Mouse (Mus musculus) midbrain, embryonic 15.5 days (tissue): ENCODE results near the gene Dll1. TPM values are rescaled to one million over a fixed set of nuclear protein-coding genes. Genes with fewer than 3 reads are reported as not detected.

Experiments
- ATAC-seq: fragments of 200-750 bp; cut with Nextera tagmentation; replicated peaks from 2 replicates; pipeline ENCODE4 v1.8.0; 2017; ENCODE audit warnings: moderate TSS enrichment
- H3K27ac ChIP-seq: fragments of 300-500 bp; sonication (generic); 2 replicates; pipeline ENCODE4 v1.5.1; 2015; ENCODE audit warnings: mild to moderate bottlenecking, inconsistent platforms
- H3K27me3 ChIP-seq: fragments of 300-500 bp; sonication (generic); replicated peaks from 2 replicates; pipeline ENCODE4 v1.6.1; 2015; ENCODE audit warnings: inconsistent platforms
- H3K36me3 ChIP-seq: fragments of 300-500 bp; sonication (generic); replicated peaks from 2 replicates; pipeline ENCODE4 v1.6.1; 2015; ENCODE audit warnings: inconsistent platforms
- H3K4me1 ChIP-seq: fragments of 300-500 bp; sonication (generic); 2 replicates; pipeline ENCODE4 v1.6.1; 2015; ENCODE audit warnings: inconsistent platforms
- H3K4me2 ChIP-seq: fragments of 300-500 bp; sonication (generic); 2 replicates; pipeline ENCODE4 v1.6.1; 2015; ENCODE audit warnings: inconsistent platforms, mild to moderate bottlenecking, moderate library complexity
- H3K4me3 ChIP-seq: fragments of 300-500 bp; sonication (generic); 2 replicates; pipeline ENCODE4 v1.5.1; 2015; ENCODE audit warnings: mild to moderate bottlenecking, inconsistent platforms
- H3K9ac ChIP-seq: fragments of 300-500 bp; sonication (generic); 2 replicates; pipeline ENCODE4 v1.6.1; 2015; ENCODE audit warnings: mild to moderate bottlenecking, inconsistent platforms
- H3K9me3 ChIP-seq: fragments of 300-500 bp; sonication (generic); 2 replicates; pipeline ENCODE4 v1.6.1; 2016; ENCODE audit warnings: inconsistent platforms
- WGBS: fragments of 180-500 bp; shearing (Covaris S2); methylation state at CpG from one replicate; pipeline ENCODE4 v1.1.7; 2015; ENCODE audit warnings: mixed read lengths; 5-methylcytosine and 5-hydroxymethylcytosine counted together
- polyA plus RNA-seq: library from polyadenylated mRNA; unstranded; fragments of >200 nt; fragmentation: Nextera tagmentation; extraction: Ambion mirVana; gene quantifications from 2 replicates; pipeline ENCODE4 v1.2.1, GENCODE M21; 2015

The Dll1 gene
- polyA plus RNA-seq, 1 experiment from 2014 or later: 20.5 TPM

DNA sequence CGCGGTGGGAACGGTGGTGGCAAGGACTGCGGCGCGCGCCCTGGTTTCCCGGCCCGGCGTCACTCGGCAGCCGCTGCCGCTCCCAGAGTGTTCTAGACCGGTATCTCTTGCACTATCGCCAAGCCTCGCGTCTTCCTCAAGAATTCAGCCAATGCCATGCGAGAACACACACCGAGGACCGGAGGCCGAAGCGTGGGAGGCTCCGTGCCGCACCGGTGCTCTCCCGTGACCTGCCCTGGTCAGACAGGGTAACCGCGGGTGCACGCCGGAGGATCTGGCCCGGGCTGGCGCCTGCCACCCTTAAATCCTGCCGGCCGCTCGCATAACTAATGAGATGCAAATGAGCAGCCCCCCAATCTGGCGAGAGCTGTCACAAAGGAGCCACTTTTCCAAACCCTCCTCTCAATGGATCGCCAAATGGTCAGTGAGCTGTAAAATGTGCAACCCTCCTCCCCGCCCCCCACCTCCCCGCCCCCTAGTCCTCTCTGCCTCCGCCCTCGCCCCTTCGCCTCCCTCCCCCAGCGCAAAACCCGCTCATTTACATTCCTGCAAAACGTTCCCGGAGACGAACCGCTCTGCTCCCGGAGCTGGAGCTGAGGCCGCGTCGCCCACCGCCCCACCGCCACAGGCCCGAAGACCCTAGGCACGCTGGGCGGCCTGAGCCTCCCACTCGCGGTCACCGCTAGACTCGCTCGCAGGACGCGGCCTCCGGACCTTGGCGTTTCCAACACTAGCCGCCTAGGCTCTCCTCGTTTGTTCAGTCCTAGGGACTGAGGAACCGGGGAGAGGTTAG is 775 bp downstream of the Dll1 start:
- no peaks in the 10 kb centered on the region for H3K9me3 ChIP-seq
- under 1% methylated on average over 66 of the region's 69 CpGs for WGBS
- peak overlapping the region; percentile 98 for H3K27ac ChIP-seq
- peaks cover 65% of the 10 kb centered on the region for H3K4me1 ChIP-seq
- H3K4me3 ChIP-seq: peak overlapping the region; percentile 75
- H3K36me3 ChIP-seq: peaks cover 1% of the 10 kb centered on the region; the same call in 1 of the 2 replicates
- H3K27me3 ChIP-seq: no peaks in the 10 kb centered on the region
- peak overlapping the region; percentile 84 for H3K9ac ChIP-seq
- peak overlapping the region; percentile 95 for H3K4me2 ChIP-seq
- ATAC-seq: peak; percentile 62

DNA sequence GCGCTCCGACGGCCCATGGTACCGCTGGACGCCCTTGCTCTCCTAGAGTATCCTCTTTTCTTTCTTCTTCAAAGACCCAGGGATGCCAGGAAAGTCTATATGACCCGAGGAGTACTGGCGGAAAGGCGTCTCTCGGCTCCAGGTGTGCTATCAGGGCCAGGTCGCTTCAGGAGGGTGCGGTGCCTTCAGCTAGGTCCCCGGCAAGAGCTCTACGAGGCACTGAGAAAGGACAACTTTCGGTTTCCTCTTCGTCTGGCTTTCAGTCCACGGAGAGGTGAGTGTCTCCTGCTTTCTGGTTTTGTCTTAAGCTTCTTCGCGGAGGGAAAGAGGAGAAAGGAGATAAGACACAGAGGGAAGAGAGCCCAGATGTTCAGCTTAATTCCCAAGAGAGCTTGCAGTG is 1.4 kb downstream of the Dll1 start:
- Histone ChIP-seq H3K9me3 (no peaks in the 10 kb centered on the region), H3K4me3 (peak overlapping the region; percentile 75), H3K27me3 (no peaks in the 10 kb centered on the region), H3K4me1 (peaks cover 64% of the 10 kb centered on the region), H3K9ac (peak overlapping the region; percentile 84), H3K4me2 (peak overlapping the region; percentile 95), H3K27ac (peak overlapping the region; percentile 98), H3K36me3 (peaks cover 8% of the 10 kb centered on the region)
- ATAC-seq: peak; percentile 3; the same call in 1 of the 2 replicates
- WGBS: 0% methylated on average over 18 of the region's 18 CpGs

DNA sequence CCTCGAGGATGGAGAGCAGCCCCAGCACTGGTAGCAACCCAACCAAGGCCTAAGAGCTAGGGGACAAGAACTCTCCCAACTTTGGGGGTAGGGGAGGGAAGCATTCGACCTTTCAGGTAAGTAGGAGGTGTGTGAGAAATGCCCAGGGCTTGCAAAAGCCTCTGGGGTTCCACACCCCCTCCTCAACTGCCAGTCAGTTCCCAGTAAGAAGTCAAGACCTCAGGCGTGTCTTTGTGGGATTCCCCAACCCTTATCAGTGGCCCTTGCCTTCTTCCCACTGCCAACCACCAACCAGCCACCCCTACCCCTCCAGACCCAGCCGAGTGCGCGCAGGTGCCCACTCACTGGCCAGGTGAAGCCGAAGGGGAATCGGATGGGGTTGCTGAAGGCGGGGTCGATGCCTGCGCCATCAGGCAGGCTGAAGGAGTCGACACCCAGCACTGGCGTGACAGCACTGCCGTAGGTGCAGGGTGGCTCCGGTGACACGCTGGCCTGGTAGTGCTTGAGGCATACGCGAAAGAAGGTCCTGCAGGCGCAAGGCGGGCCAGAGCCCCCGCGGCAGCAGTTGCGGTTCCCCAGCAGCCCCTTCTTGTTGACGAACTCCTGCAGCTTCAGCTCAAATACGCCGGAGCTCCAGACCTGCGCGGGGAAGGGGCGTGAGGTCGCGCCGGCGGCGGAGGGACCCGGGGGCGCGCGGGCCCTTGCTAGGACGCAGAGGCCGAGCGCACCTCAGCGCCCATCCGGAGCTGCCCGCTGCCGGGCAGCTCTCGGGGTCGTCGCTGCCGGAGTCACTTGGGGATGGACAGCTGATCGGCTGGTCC is 2.1 kb downstream of the Dll1 start:
- peak overlapping the region; percentile 95 for H3K4me2 ChIP-seq
- H3K4me1 ChIP-seq: peaks cover 62% of the 10 kb centered on the region
- no peaks in the 10 kb centered on the region for H3K9me3 ChIP-seq
- H3K9ac ChIP-seq: peak overlapping the region; percentile 84
- H3K27me3 ChIP-seq: no peaks in the 10 kb centered on the region
- WGBS: 1% methylated on average over 48 of the region's 50 CpGs
- H3K4me3 ChIP-seq: peak overlapping the region; percentile 75
- peaks cover 13% of the 10 kb centered on the region for H3K36me3 ChIP-seq
- 0 out of 2 replicates have a peak, but pooled peaks have one; percentile 4 for ATAC-seq
- H3K27ac ChIP-seq: peak overlapping the region; percentile 98

DNA sequence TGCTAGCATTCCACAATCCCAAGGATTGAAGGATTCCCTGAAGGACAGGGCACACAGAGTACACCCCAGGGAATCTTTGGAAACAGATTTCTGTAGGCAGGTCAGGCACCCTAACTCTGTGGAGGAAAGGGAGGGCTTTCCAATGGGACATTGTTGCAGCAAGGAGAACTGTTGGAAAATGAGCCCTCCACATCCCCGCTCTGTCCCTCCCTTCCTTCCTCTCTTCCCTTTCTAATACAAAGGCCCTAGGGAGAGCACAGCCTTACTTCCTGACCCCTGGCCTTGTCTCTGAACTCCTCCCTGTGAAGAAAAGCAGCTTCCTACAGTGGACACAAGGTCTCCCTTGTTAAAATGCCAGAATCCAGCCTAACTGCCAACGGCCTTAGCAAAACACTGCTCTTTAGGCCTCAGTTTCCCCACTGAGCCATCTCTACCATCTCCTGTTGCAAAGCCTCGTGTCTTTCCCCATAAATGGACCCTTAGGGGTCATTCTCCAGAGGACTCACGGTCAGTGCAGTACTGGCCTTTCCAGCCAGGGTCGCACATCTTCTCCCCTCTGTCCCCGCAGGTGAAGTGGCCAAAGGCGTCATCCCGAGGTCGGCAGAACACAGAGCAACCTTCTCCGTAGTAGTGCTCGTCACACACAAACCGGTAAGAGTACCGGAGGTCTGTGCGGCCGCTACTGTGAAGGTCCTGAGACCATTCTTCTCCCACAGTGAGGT is 3.6 kb downstream of the Dll1 start:
- Histone ChIP-seq H3K4me1 (peaks cover 57% of the 10 kb centered on the region), H3K36me3 (peaks cover 19% of the 10 kb centered on the region), H3K9ac (peak overlapping the region; percentile 84), H3K9me3 (no peaks in the 10 kb centered on the region), H3K4me2 (peak overlapping the region; percentile 95), H3K4me3 (peak overlapping the region; percentile 75), H3K27me3 (no peaks in the 10 kb centered on the region), H3K27ac (no peak overlapping the region)
- no peak for ATAC-seq
- WGBS: 55% methylated on average over 15 of the region's 15 CpGs

DNA sequence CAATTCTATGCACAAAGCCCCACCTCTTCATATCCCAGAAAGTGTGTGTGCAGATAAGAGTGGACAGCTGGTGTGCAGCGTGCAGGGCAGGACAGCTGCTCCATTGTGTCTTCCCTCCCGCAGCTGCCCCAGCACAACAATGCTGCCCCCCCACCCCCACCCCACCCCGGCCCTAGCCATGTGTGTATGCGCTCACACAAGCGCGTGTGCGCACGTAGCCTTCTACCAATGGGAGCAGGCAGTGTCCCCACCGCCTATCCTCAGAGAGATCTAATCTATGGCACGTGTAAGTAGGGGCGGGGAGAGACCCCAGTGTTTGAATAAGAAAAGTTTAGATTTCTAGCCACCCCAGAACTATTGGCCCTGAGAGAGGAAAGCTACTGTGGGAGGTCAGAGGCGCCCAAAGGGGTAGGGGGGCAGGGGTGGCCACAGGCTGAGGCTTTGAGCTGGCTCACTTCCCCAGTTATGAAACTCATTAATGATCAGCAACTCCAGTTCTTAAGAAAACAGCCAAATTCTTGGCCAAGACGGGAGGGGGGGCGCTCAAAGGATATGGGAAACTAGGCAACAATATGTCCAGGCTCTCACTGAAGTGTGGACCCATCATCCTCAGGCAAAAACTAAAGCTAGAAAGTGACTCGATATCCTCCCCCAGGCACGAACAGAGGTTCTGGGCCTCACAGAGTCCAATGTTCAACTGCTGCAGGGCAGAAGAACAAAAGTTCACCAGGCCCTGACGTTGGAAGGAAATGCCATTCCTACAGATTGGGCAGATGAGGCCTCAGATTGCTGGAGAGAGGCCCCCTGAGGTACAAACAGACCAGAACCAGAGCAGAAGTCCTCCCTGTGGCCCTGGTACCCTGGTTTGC is 4.5 kb downstream of the Dll1 start:
- Histone ChIP-seq H3K9me3 (no peaks in the 10 kb centered on the region), H3K4me1 (peaks cover 49% of the 10 kb centered on the region), H3K27ac (no peak overlapping the region), H3K4me3 (peak overlapping the region; percentile 75), H3K9ac (peak overlapping the region; percentile 84), H3K27me3 (no peaks in the 10 kb centered on the region), H3K4me2 (peak overlapping the region; percentile 95), H3K36me3 (peaks cover 26% of the 10 kb centered on the region)
- ATAC-seq: no peak
- 14% methylated on average over 17 of the region's 17 CpGs for WGBS

DNA sequence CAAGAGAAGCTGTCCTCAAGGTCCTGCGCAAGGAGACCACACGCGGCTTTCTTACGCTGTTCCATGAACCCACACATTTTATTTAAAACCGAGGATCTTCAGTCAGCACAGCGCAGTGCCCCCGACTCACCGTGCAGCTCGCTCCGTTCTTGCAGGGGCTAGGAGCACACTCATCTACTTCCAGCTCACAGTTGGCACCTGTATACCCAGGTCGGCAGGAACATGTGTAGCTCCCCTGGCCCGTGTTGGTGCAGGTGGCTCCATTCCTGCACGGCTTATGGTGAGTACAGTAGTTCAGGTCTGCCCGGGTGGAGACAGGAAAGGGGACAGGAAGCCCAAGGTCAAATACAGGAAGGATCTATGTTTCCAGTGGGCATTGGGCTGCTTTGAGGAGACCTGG is 6.3 kb downstream of the Dll1 start:
- ATAC-seq: no peak
- H3K4me2 ChIP-seq: no peak overlapping the region
- H3K27me3 ChIP-seq: no peaks in the 10 kb centered on the region
- no peak overlapping the region for H3K27ac ChIP-seq
- 91% methylated on average over 14 of the region's 14 CpGs for WGBS
- H3K9ac ChIP-seq: no peak overlapping the region
- no peak overlapping the region for H3K4me3 ChIP-seq
- H3K36me3 ChIP-seq: peaks cover 38% of the 10 kb centered on the region
- H3K4me1 ChIP-seq: peaks cover 44% of the 10 kb centered on the region
- no peaks in the 10 kb centered on the region for H3K9me3 ChIP-seq

DNA sequence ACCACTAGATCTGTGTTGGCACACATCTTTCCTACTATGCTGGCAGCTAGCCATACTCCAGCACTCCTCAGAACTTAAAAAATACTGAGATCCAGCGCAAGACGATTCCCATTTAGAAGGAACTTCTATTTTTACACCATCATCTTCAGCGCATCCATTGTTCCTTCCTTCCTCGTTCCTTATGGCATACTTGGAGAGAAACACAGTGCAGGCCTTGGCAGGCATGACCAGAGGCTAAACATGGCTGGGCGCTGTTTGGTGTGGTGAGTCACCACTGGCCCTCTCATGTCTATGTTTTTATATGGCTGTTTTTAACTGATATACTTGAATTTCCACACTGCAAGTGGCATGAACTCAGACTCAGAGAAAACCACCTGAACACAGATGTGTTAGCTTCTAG is 11.0 kb downstream of the Dll1 start:
- Histone ChIP-seq H3K4me3 (no peak overlapping the region), H3K9ac (no peak overlapping the region), H3K36me3 (peaks cover 34% of the 10 kb centered on the region), H3K4me1 (peaks cover 8% of the 10 kb centered on the region; the same call in 1 of the 2 replicates), H3K27ac (no peak overlapping the region), H3K27me3 (no peaks in the 10 kb centered on the region), H3K4me2 (no peak overlapping the region), H3K9me3 (no peaks in the 10 kb centered on the region)
- no peak for ATAC-seq
- 83% methylated on average over 5 of the region's 5 CpGs for WGBS

DNA sequence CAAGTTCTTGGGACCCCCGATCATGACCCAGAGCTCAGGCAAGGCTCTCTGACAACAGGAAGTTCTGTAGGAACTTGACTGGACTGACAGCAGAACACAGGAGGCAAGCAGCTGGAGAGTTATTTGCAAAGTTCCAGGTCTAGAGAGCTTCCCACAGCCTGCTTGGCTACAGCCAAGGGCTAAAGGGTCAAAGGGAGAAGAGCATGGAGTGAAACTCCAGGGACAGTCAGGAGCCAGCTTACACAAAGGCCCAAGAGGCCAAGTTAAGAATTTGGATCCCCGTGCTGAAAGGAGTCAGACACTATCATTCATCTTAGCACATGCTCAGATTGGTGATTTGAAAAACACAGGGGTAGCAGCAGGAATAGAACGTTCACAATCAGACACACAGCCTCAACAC is 13.0 kb downstream of the Dll1 start:
- WGBS: 86% methylated on average over 3 of the region's 3 CpGs
- no peaks in the 10 kb centered on the region for H3K9me3 ChIP-seq
- H3K27me3 ChIP-seq: no peaks in the 10 kb centered on the region
- H3K4me3 ChIP-seq: no peak overlapping the region
- H3K4me2 ChIP-seq: no peak overlapping the region
- H3K9ac ChIP-seq: no peak overlapping the region
- H3K27ac ChIP-seq: no peak overlapping the region
- H3K4me1 ChIP-seq: no peaks in the 10 kb centered on the region
- no peak for ATAC-seq
- H3K36me3 ChIP-seq: peaks cover 24% of the 10 kb centered on the region

DNA sequence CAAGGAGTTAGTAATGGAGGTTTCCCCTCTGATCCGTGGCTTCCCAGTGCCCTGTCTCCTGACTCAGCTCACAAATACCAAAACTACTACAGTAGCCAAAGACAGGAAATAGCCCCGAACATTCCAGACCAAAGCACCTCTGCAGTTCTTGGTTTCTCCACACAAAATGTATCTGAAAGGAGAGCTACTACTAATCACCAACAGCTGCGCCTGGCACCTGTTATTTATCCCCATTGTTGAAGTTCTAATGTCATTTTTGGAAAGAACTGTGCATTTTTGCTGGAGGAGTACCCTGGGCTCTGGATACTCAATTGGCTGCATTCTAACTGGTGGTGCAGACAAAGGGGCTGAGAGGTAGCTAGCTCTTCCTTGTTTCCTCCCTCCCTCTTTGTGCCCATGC is 19.6 kb downstream of the Dll1 start:
- H3K9me3 ChIP-seq: no peaks in the 10 kb centered on the region
- no peak for ATAC-seq

DNA sequence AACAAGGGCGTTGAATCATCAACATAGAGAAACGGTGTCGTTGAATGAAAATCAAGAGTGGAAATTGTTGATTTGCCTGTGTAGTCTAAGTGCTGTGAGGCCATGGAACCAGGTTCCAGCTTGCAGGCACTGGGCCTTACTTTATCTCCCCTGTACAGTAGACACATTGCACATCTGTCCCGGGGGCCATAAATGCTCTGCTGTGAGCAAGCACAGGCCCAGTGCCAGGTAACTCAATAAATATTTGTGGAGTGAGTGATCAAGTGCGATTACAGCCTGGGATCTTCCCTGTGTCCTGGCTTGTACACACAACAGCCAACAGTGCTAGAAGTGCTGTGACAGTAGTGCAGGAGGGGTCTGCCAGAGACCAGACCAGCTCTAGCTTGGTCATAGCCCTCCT is 20.1 kb downstream of the Dll1 start:
- no peak for ATAC-seq
- no peaks in the 10 kb centered on the region for H3K9me3 ChIP-seq
- H3K27me3 ChIP-seq: no peaks in the 10 kb centered on the region
- H3K9ac ChIP-seq: no peak overlapping the region
- no peak overlapping the region for H3K27ac ChIP-seq
- H3K4me1 ChIP-seq: no peaks in the 10 kb centered on the region
- no peak overlapping the region for H3K4me2 ChIP-seq
- WGBS: 95% methylated on average over 5 of the region's 5 CpGs
- H3K4me3 ChIP-seq: no peak overlapping the region
- H3K36me3 ChIP-seq: no peaks in the 10 kb centered on the region

More for the DNA sequence above, 19.6 kb downstream of the Dll1 start:
- no peaks in the 10 kb centered on the region for H3K4me1 ChIP-seq
- H3K4me2 ChIP-seq: no peak overlapping the region
- 84% methylated on average over 3 of the region's 3 CpGs for WGBS
- no peak overlapping the region for H3K9ac ChIP-seq
- H3K27me3 ChIP-seq: no peaks in the 10 kb centered on the region
- H3K27ac ChIP-seq: no peak overlapping the region
- no peaks in the 10 kb centered on the region for H3K36me3 ChIP-seq
- H3K4me3 ChIP-seq: no peak overlapping the region

DNA sequence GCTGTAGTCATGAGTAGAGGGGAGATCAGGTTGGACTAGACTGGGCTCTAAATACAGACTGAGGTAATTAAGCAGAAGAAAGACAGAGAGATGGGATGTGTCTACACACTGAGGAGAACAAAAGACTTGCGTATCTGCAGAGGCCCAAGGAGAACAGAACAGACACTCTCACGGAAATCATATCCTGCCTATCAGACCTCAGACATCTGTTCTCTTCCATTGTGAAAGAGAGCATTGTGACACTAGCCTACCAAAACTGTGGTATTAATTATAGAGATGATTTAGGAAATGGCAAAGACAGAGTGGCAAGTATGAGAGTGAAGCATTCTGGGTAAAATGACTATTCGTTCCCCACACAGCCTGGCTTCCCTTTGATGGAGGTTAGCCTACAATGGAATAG is 21.6 kb downstream of the Dll1 start:
- ATAC-seq: no peak
- H3K9me3 ChIP-seq: no peaks in the 10 kb centered on the region
- H3K27me3 ChIP-seq: no peaks in the 10 kb centered on the region
- no peak overlapping the region for H3K9ac ChIP-seq
- H3K36me3 ChIP-seq: no peaks in the 10 kb centered on the region
- WGBS: 93% methylated on average over 3 of the region's 3 CpGs
- H3K4me2 ChIP-seq: no peak overlapping the region
- no peak overlapping the region for H3K27ac ChIP-seq
- H3K4me1 ChIP-seq: no peaks in the 10 kb centered on the region
- H3K4me3 ChIP-seq: no peak overlapping the region
